Mouse (Mus musculus) brain, embryonic 14.5 days (tissue): ENCODE results near the gene Snx27.

Experiments
- CTCF ChIP-seq: fragments of 200-500 bp; IDR thresholded peaks from 2 replicates; pipeline ENCODE4 v1.5.1; 2012; ENCODE audit warnings: inconsistent platforms, mild to moderate bottlenecking, moderate library complexity, borderline replicate concordance; ENCODE audit not compliant: insufficient read depth, insufficient read length; ENCODE audit errors: extremely low read depth
- POLR2A ChIP-seq: fragments of 200-500 bp; IDR thresholded peaks from 2 replicates; pipeline ENCODE4 v1.6.1; 2012; ENCODE audit warnings: mild to moderate bottlenecking, inconsistent platforms, borderline replicate concordance; ENCODE audit not compliant: poor library complexity, insufficient read depth, insufficient read length, severe bottlenecking; ENCODE audit errors: extremely low read depth

DNA sequence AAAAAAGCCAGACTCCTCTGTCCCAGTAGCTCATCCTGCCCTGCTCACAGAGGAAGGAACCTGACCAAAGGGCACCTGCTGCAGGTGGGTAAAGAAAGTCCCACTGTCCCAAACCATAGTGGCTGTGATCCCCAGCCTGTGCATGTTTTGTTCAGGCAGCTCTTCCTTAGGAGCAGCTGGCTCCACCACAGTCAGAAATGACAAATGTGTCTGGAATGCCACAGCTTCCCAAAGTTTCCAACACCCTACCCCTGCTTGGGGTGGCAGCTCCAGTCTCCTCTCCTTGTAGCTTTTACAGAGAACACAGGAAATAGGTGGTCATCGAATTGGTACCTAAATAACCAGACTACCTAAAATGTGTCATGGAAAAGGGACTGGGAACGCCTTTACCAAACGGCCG lies 41.8 kb upstream of the Snx27 start:
- TF ChIP-seq CTCF (no peak), POLR2A (no peak)
